Mouse (Mus musculus): ENCODE results near the gene Usp46. TPM values are rescaled to one million over a fixed set of nuclear protein-coding genes. Genes with fewer than 3 reads are reported as not detected.
"Not testable (repeated sequence)": the region's sequence is repeated elsewhere in the genome, so short reads cannot be mapped to it uniquely, and the experiment has no call there.

The Usp46 gene
- polyA plus RNA-seq, 2 experiments = 20.0 to 39.1 TPM

- Histone ChIP-seq H3K9ac (ENCODE audit: low read depth, low read length, severe bottlenecking) (no peak overlapping the region), H3K9me3 (ENCODE audit: control insufficient read depth, low read length) (no peaks in the 10 kb centered on the region), H3K27ac (replicated peaks; ENCODE audit: low read depth, low read length) (no peak overlapping the region), H3K4me1 (ENCODE audit: control insufficient read depth, insufficient read depth, low read length) (0 out of 2 replicates have a peak, but pooled peaks cover 6% of the 10 kb centered on the region), H3K4me2 (replicated peaks; ENCODE audit: low read depth, low read length, severe bottlenecking) (no peak overlapping the region), H3K27me3 (ENCODE audit: control insufficient read depth, insufficient read depth, low read length) (no peaks in the 10 kb centered on the region), H3K36me3 (ENCODE audit: control insufficient read depth, insufficient read depth, low read length) (no peaks in the 10 kb centered on the region), H3K4me3 (replicated peaks; ENCODE audit: low read length) (no peak overlapping the region)
- no peak for ATAC-seq (ENCODE audit: low FRiP score, low read depth)
- 91% methylated on average over 8 of the region's 8 CpGs for WGBS
- DNase-seq (ENCODE audit: low spot score) = no peak
- no peak for TF ChIP-seq POLR2A (IDR thresholded peaks at IDR 0.05; ENCODE audit: borderline replicate concordance, extremely low read depth, insufficient read depth, insufficient read length)
Measured at GRCm38 (mm10) chr5:73969338-73969737, 98.9 kb downstream of the Usp46 start.

GRCm38 (mm10) chr5:73959779-73960178, 108.5 kb downstream of the Usp46 start:
- peaks cover 3% of the 10 kb centered on the region for H3K4me1 ChIP-seq (ENCODE audit: control insufficient read depth, insufficient read depth, low read length)
- H3K27me3 ChIP-seq (ENCODE audit: control insufficient read depth, insufficient read depth, low read length) = no peaks in the 10 kb centered on the region
- WGBS = 53% methylated on average over 7 of the region's 7 CpGs
- no peaks in the 10 kb centered on the region for H3K9me3 ChIP-seq (ENCODE audit: control insufficient read depth, low read length)
- no peak overlapping the region for H3K4me2 ChIP-seq (replicated peaks; ENCODE audit: low read depth, low read length, severe bottlenecking)
- H3K4me3 ChIP-seq (replicated peaks; ENCODE audit: low read length) = no peak overlapping the region
- H3K27ac ChIP-seq (replicated peaks; ENCODE audit: low read depth, low read length) = no peak overlapping the region
- no peak overlapping the region for H3K9ac ChIP-seq (ENCODE audit: low read depth, low read length, severe bottlenecking)
- DNase-seq (ENCODE audit: low spot score) (no peak), ATAC-seq (ENCODE audit: low FRiP score, low read depth) (no peak)
- TF ChIP-seq POLR2A (IDR thresholded peaks at IDR 0.05; ENCODE audit: borderline replicate concordance, extremely low read depth, insufficient read depth, insufficient read length) = no peak
- H3K36me3 ChIP-seq (ENCODE audit: control insufficient read depth, insufficient read depth, low read length) = no peaks in the 10 kb centered on the region

GRCm38 (mm10) chr5:73958614-73959013, 109.6 kb downstream of the Usp46 start:
- not testable (repeated sequence) for H3K9me3 ChIP-seq (ENCODE audit: control insufficient read depth, low read length); H3K27ac ChIP-seq (replicated peaks; ENCODE audit: low read depth, low read length); H3K4me3 ChIP-seq (replicated peaks; ENCODE audit: low read length); H3K36me3 ChIP-seq (ENCODE audit: control insufficient read depth, insufficient read depth, low read length); ATAC-seq (ENCODE audit: low FRiP score, low read depth); H3K4me1 ChIP-seq (ENCODE audit: control insufficient read depth, insufficient read depth, low read length); H3K9ac ChIP-seq (ENCODE audit: low read depth, low read length, severe bottlenecking); DNase-seq (ENCODE audit: low spot score); H3K27me3 ChIP-seq (ENCODE audit: control insufficient read depth, insufficient read depth, low read length); H3K4me2 ChIP-seq (replicated peaks; ENCODE audit: low read depth, low read length, severe bottlenecking)
- 96% methylated on average over 5 of the region's 5 CpGs for WGBS

GRCm38 (mm10) chr5:73958096-73958495, 110.1 kb downstream of the Usp46 start:
- 91% methylated on average over 5 of the region's 5 CpGs for WGBS
- no peak overlapping the region for H3K9ac ChIP-seq (ENCODE audit: low read depth, low read length, severe bottlenecking)
- H3K4me2 ChIP-seq (replicated peaks; ENCODE audit: low read depth, low read length, severe bottlenecking) = no peak overlapping the region
- H3K27ac ChIP-seq (replicated peaks; ENCODE audit: low read depth, low read length) = no peak overlapping the region
- no peaks in the 10 kb centered on the region for H3K9me3 ChIP-seq (ENCODE audit: control insufficient read depth, low read length)
- TF ChIP-seq POLR2A (IDR thresholded peaks at IDR 0.05; ENCODE audit: borderline replicate concordance, extremely low read depth, insufficient read depth, insufficient read length) = no peak
- DNase-seq (ENCODE audit: low spot score) (no peak), ATAC-seq (ENCODE audit: low FRiP score, low read depth) (no peak)
- H3K27me3 ChIP-seq (ENCODE audit: control insufficient read depth, insufficient read depth, low read length) = no peaks in the 10 kb centered on the region
- H3K36me3 ChIP-seq (ENCODE audit: control insufficient read depth, insufficient read depth, low read length) = no peaks in the 10 kb centered on the region
- peaks cover 3% of the 10 kb centered on the region for H3K4me1 ChIP-seq (ENCODE audit: control insufficient read depth, insufficient read depth, low read length)
- H3K4me3 ChIP-seq (replicated peaks; ENCODE audit: low read length) = no peak overlapping the region

DNA sequence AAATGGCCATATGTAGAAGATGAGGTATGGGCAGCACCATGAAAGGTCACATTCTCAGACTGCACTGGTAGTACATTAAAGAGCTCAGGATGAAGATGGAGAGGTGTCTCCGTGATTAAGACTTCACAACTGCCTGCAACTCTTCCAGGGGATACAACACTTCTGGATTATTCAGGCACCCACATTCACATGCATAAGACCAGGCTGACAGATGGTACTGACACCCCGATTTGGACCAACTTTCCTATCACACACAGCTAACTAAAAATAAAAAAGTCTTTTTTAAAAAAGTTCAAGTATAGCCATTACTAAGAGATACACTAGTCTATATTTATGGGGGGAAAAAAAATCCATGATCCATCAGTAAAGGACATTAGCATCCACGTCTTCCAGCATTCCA, 112.5 kb downstream of the Usp46 start:
- Histone ChIP-seq H3K27ac (replicated peaks; ENCODE audit: low read depth, low read length) (no peak overlapping the region), H3K9me3 (ENCODE audit: control insufficient read depth, low read length) (no peaks in the 10 kb centered on the region), H3K36me3 (ENCODE audit: control insufficient read depth, insufficient read depth, low read length) (no peaks in the 10 kb centered on the region), H3K4me1 (ENCODE audit: control insufficient read depth, insufficient read depth, low read length) (peaks cover 11% of the 10 kb centered on the region), H3K4me2 (replicated peaks; ENCODE audit: low read depth, low read length, severe bottlenecking) (no peak overlapping the region), H3K9ac (ENCODE audit: low read depth, low read length, severe bottlenecking) (no peak overlapping the region), H3K27me3 (ENCODE audit: control insufficient read depth, insufficient read depth, low read length) (no peaks in the 10 kb centered on the region), H3K4me3 (replicated peaks; ENCODE audit: low read length) (no peak overlapping the region)
- DNase-seq (ENCODE audit: low spot score) = no peak
- TF ChIP-seq POLR2A (IDR thresholded peaks at IDR 0.05; ENCODE audit: borderline replicate concordance, extremely low read depth, insufficient read depth, insufficient read length) = no peak
- WGBS = 77% methylated on average over 3 of the region's 3 CpGs
- no peak for ATAC-seq (ENCODE audit: low FRiP score, low read depth)

DNA sequence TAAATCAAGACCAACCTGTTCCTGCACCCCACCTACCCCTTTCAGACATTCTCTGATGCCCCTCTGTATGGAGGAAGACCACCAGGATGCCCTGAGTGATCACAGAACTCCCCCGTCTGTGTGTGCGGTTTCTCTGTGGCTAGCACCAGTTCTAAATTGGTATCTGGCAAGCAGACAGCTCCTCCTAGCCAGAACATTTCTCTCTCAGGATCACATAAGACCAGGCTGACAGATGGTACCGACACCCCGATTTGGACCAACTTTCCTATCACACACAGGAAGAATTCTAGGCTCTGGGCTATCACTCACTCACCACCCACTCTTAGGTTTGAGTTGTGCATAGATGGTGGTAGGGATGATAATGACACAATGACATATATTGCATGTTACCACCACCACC, 113.2 kb downstream of the Usp46 start:
- no peak for TF ChIP-seq POLR2A (IDR thresholded peaks at IDR 0.05; ENCODE audit: borderline replicate concordance, extremely low read depth, insufficient read depth, insufficient read length)
- H3K9me3 ChIP-seq (ENCODE audit: control insufficient read depth, low read length) = no peaks in the 10 kb centered on the region
- H3K4me2 ChIP-seq (replicated peaks; ENCODE audit: low read depth, low read length, severe bottlenecking) = no peak overlapping the region
- peaks cover 10% of the 10 kb centered on the region for H3K4me1 ChIP-seq (ENCODE audit: control insufficient read depth, insufficient read depth, low read length)
- no peak overlapping the region for H3K27ac ChIP-seq (replicated peaks; ENCODE audit: low read depth, low read length)
- no peak for DNase-seq (ENCODE audit: low spot score)
- no peak overlapping the region for H3K4me3 ChIP-seq (replicated peaks; ENCODE audit: low read length)
- no peaks in the 10 kb centered on the region for H3K36me3 ChIP-seq (ENCODE audit: control insufficient read depth, insufficient read depth, low read length)
- no peaks in the 10 kb centered on the region for H3K27me3 ChIP-seq (ENCODE audit: control insufficient read depth, insufficient read depth, low read length)
- WGBS = 92% methylated on average over 4 of the region's 4 CpGs
- no peak overlapping the region for H3K9ac ChIP-seq (ENCODE audit: low read depth, low read length, severe bottlenecking)
- ATAC-seq (ENCODE audit: low FRiP score, low read depth) = no peak

Data from limb, embryonic 14.5 days (tissue).